Mouse (Mus musculus) urinary bladder, postnatal 14 days (tissue): ENCODE measurements at regions not wholly inside any gene's neighbourhood (a gene's known extent, or its start where the extent isn't known, plus 50 kb on each side); places are given as distances from the start of the nearest gene placed in this dataset.
A peak's percentile ranks its signal among the peaks of the same experiment; 100 is the strongest.

Experiments
- DNase-seq: peaks from one replicate; pipeline ENCODE4 v3.0.0; 2021; ENCODE audit warnings: low spot score

GRCm38 (mm10) chr2:117710173-117710813, 367.5 kb upstream of the Rasgrp1 start:
- no peak for DNase-seq

- DNase-seq: no peak
Observed at GRCm38 (mm10) chr2:117724066-117724465, 381.3 kb upstream of the Rasgrp1 start.

GRCm38 (mm10) chr2:117731253-117731652, 380.4 kb upstream of the Thbs1 start:
- no peak for DNase-seq

- no peak for DNase-seq
Observed at GRCm38 (mm10) chr2:117742413-117742812, 369.3 kb upstream of the Thbs1 start.

GRCm38 (mm10) chr2:117743901-117744300, 367.8 kb upstream of the Thbs1 start:
- no peak for DNase-seq

- no peak for DNase-seq
Observed at GRCm38 (mm10) chr2:117745767-117746166, 365.9 kb upstream of the Thbs1 start.

- no peak for DNase-seq
Observed at GRCm38 (mm10) chr2:117747136-117747535, 364.5 kb upstream of the Thbs1 start.

- peak; percentile 63 for DNase-seq
Observed at GRCm38 (mm10) chr2:117748892-117749291, 362.8 kb upstream of the Thbs1 start.

- DNase-seq: no peak
Observed at GRCm38 (mm10) chr2:117759491-117760013, 352.1 kb upstream of the Thbs1 start.

GRCm38 (mm10) chr2:117763631-117764030, 348.0 kb upstream of the Thbs1 start:
- no peak for DNase-seq

- no peak for DNase-seq
Observed at GRCm38 (mm10) chr2:117765572-117765971, 346.1 kb upstream of the Thbs1 start.

GRCm38 (mm10) chr2:117766450-117766849, 345.2 kb upstream of the Thbs1 start:
- no peak for DNase-seq

- DNase-seq: no peak
Observed at GRCm38 (mm10) chr2:117769402-117770114, 342.1 kb upstream of the Thbs1 start.

GRCm38 (mm10) chr2:117770115-117770485, 341.6 kb upstream of the Thbs1 start:
- DNase-seq: no peak

- DNase-seq: no peak
Observed at GRCm38 (mm10) chr2:117780287-117780686, 331.4 kb upstream of the Thbs1 start.

GRCm38 (mm10) chr2:117780816-117781215, 330.9 kb upstream of the Thbs1 start:
- no peak for DNase-seq

- DNase-seq: no peak
Observed at GRCm38 (mm10) chr2:117787321-117787720, 324.4 kb upstream of the Thbs1 start.

GRCm38 (mm10) chr2:117794285-117794684, 317.4 kb upstream of the Thbs1 start:
- no peak for DNase-seq

GRCm38 (mm10) chr2:117801946-117802600, 309.6 kb upstream of the Thbs1 start:
- DNase-seq: no peak

GRCm38 (mm10) chr2:117802686-117803085, 309.0 kb upstream of the Thbs1 start:
- DNase-seq: no peak

- no peak for DNase-seq
Observed at GRCm38 (mm10) chr2:117804686-117805085, 307.0 kb upstream of the Thbs1 start.

- DNase-seq: no peak
Observed at GRCm38 (mm10) chr2:117807121-117807520, 304.6 kb upstream of the Thbs1 start.

GRCm38 (mm10) chr2:117811506-117811905, 300.2 kb upstream of the Thbs1 start:
- no peak for DNase-seq
